Mouse (Mus musculus) embryonic fibroblast, embryonic 13.5 days (primary cell): ENCODE results near the gene Zpbp2. TPM values are rescaled to one million over a fixed set of nuclear protein-coding genes. Genes with fewer than 3 reads are reported as not detected.

ENCODE experiments used
- H3K27ac ChIP-seq: 2 replicates; pipeline ENCODE4 v1.5.1; 2012; ENCODE audit warnings: low read length, control low read depth, inconsistent platforms; ENCODE audit not compliant: insufficient read depth
- H3K4me1 ChIP-seq: 2 replicates; pipeline ENCODE4 v1.6.1; 2011; ENCODE audit warnings: low read length; ENCODE audit not compliant: control insufficient read depth, insufficient read depth
- H3K4me3 ChIP-seq: 2 replicates; pipeline ENCODE4 v1.5.1; 2011; ENCODE audit warnings: mild to moderate bottlenecking, control low read depth, low read length; ENCODE audit not compliant: insufficient read depth
- CTCF ChIP-seq: IDR thresholded peaks from 2 replicates; pipeline ENCODE4 v1.5.1; 2011; ENCODE audit warnings: mild to moderate bottlenecking, control low read depth, low read length, moderate library complexity, borderline replicate concordance; ENCODE audit not compliant: insufficient read depth
- POLR2A ChIP-seq: IDR thresholded peaks from 2 replicates; pipeline ENCODE4 v1.6.1; 2011; ENCODE audit warnings: low read depth, mild to moderate bottlenecking, control low read depth, low read length, moderate library complexity
- polyA plus RNA-seq: library from polyadenylated mRNA; stranded (reverse); fragments of >200 nt; gene quantifications from 2 replicates; pipeline ENCODE4 v1.2.4, GENCODE M21; 2011; ENCODE audit warnings: low read depth; ENCODE audit not compliant: missing spikeins, insufficient read length

The Zpbp2 gene
- polyA plus RNA-seq, 1 experiment: not detected

GRCm38 (mm10) chr11:98550311-98550974, 454 bp upstream of the Zpbp2 start:
- H3K4me3 ChIP-seq: peak overlapping the region; percentile 65
- H3K4me1 ChIP-seq: no peaks in the 10 kb centered on the region
- H3K27ac ChIP-seq: no peak overlapping the region
- TF ChIP-seq POLR2A: no peak
- no peak for TF ChIP-seq CTCF

- no peaks in the 10 kb centered on the region for H3K4me1 ChIP-seq
- H3K4me3 ChIP-seq: no peak overlapping the region
- H3K27ac ChIP-seq: no peak overlapping the region
- TF ChIP-seq POLR2A (no peak), CTCF (no peak)
Measured at GRCm38 (mm10) chr11:98553966-98554365, 3.1 kb downstream of the Zpbp2 start.

GRCm38 (mm10) chr11:98555124-98555700, 4.3 kb downstream of the Zpbp2 start:
- no peak overlapping the region for H3K4me3 ChIP-seq
- H3K4me1 ChIP-seq: no peaks in the 10 kb centered on the region
- TF ChIP-seq POLR2A (no peak), CTCF (no peak)
- no peak overlapping the region for H3K27ac ChIP-seq

GRCm38 (mm10) chr11:98560942-98561341, 10.0 kb downstream of the Zpbp2 start:
- no peak overlapping the region for H3K4me3 ChIP-seq
- no peak overlapping the region for H3K27ac ChIP-seq
- TF ChIP-seq POLR2A: no peak
- no peak for TF ChIP-seq CTCF
- no peaks in the 10 kb centered on the region for H3K4me1 ChIP-seq

GRCm38 (mm10) chr11:98563025-98563424, 12.1 kb downstream of the Zpbp2 start:
- no peak overlapping the region for H3K27ac ChIP-seq
- H3K4me3 ChIP-seq: no peak overlapping the region
- TF ChIP-seq POLR2A (no peak), CTCF (no peak)
- no peaks in the 10 kb centered on the region for H3K4me1 ChIP-seq

- Histone ChIP-seq H3K4me3 (no peak overlapping the region), H3K27ac (no peak overlapping the region), H3K4me1 (no peaks in the 10 kb centered on the region)
- TF ChIP-seq CTCF: no peak
- TF ChIP-seq POLR2A: no peak
Measured at GRCm38 (mm10) chr11:98563921-98564414, 13.1 kb downstream of the Zpbp2 start.

GRCm38 (mm10) chr11:98568326-98568725, 17.4 kb downstream of the Zpbp2 start:
- no peak overlapping the region for H3K4me3 ChIP-seq
- H3K27ac ChIP-seq: no peak overlapping the region
- H3K4me1 ChIP-seq: no peaks in the 10 kb centered on the region
- TF ChIP-seq CTCF: no peak; the same call in 1 of the 2 replicates
- TF ChIP-seq POLR2A: no peak

- TF ChIP-seq CTCF (no peak), POLR2A (no peak)
Measured at GRCm38 (mm10) chr11:98569461-98569860, 18.6 kb downstream of the Zpbp2 start.

GRCm38 (mm10) chr11:98577776-98578175, 26.9 kb downstream of the Zpbp2 start:
- TF ChIP-seq CTCF (no peak), POLR2A (no peak)

More at GRCm38 (mm10) chr11:98569461-98569860, 18.6 kb downstream of the Zpbp2 start:
- Histone ChIP-seq H3K4me1 (no peaks in the 10 kb centered on the region), H3K27ac (no peak overlapping the region), H3K4me3 (no peak overlapping the region)

More at GRCm38 (mm10) chr11:98577776-98578175, 26.9 kb downstream of the Zpbp2 start:
- H3K4me1 ChIP-seq: no peaks in the 10 kb centered on the region
- H3K4me3 ChIP-seq: no peak overlapping the region
- no peak overlapping the region for H3K27ac ChIP-seq
